Mouse (Mus musculus) lung, postnatal 4 days (tissue): Measurements from ENCODE around the gene Slit1.
A peak's percentile ranks its signal among the peaks of the same experiment; 100 is the strongest.

Source experiments
- DNase-seq, 2 experiments: peaks; one replicate each; pipeline ENCODE4 v3.0.0; 2021

Slit1 gene

DNA sequence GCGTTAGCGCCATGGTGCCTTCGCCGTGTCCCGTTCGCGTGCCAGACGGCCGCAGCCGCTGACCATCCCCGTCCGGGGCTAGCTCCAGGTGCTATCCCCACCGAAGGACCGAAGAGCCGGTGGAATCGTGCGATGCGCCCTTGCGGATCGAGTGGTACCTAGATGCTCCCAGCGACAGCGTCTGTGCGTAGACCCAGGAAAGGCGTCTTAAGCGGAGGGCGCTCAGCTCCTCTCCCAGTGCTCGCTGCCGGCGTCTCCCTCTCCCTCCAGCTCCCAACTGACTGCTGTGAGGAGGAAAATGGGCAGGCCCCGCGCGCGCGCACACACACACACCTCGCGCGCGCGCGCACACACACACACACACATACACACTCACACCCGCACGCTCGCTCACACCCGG lies at the start of gene Slit1:
Gene Slit1, minus strand, starts transcription at position 270 of the 400 bp plus-strand sequence.
- no peak for DNase-seq

DNA sequence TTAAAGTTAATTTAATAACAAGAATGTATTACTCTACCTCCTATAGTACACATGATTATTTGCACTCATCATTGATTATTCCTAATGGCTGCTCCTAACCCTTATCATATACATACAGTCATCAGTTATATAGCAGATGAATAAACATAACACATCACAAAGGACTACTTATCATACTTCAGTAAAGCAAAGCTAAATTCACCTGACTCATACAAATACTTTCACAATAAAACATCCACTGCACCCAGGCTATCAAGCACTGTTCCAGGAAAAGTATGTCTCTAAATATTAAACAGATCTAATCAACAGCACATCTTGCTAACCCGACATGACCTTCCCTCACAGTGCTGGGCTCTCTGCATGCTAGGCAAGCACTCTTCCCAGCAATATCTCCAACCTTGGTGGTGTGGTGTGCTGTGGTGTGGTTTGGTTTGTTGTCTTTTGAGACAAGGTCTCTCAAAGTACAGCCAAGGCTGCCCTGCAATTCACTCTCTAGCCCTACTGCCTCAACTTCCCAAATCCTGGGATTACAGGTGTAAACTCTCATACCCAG lies 49.5 kb upstream of the Slit1 start:
- DNase-seq, result no peak

DNA sequence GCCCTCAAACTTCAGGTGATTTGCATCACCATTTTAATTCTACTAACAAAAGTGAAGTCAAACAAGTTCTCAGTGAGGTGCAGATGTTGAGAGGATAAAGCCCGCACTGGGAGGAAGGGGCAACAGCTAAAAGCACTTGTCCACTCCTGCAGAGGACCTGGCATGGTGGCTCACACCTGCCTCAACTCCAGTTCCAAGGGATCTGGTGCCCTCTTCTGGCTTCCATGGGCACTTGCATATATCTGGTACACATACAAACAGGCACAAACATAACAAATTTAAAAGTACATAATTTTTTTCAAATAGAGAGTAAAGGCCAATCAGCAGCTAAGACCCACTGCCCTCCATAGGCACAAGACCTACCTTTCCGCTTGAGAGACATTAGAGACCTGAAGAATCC lies 47.9 kb upstream of the Slit1 start:
- DNase-seq, result no peak

DNA sequence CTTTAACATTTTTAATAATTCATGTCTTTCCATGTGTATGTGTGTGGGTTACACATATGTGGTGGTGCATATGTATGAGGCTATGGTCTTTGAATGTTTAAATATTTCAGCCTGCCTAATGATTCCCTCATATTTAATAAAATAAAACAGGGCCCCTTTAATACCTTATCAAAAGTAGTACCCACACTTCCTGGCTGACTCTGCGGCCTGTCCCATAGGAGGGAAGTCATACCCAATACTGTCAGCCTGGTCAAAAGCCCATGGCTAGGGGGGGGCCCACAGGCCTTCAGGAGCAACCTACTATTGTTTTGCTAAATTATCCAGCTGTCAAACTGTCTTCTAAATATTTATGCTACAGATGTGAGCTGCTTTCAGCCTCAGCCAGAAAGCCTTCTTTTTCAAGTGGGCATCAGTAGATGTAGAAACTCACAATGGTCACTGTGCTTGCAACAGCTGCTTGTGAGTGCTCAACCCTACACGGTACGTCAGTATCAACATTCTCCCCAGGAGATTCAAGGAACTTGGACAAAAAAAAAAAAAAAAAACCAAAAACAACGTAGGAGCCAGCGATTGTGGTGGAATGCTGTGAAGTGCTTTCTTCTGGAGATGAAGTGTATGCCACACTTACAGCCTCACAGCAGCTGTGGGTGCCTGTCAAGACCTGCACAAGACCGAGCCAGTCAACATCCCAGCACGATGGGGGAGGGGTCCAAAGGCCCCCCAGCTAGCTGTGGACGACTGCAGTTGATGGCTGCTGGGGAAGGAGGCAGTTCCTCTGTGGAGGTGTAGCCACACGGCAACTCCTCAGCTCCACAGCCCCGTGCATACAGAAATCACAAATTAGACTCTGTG lies 45.9 kb upstream of the Slit1 start:
- DNase-seq, result peak in 1 of 2 experiments; percentile 31

DNA sequence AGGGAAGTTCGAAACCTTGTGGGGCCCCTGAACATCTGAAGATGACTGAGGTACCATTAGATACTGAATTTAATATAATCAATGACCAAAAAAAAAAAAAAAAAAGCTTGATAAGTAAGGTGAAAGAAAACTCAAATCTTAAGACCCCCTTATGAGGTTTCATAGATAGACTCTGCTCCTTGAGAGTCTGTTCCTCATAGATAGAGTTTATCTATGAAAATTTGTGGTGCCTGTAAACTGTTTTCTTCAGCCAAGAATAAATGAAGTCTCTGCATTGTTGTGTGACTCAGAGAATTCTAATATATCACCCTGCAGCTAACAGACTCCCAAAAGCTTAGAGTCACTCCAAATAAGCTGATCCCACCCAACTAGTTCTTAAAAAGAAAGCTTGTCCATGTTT lies 43.4 kb upstream of the Slit1 start:
- no peak for DNase-seq

DNA sequence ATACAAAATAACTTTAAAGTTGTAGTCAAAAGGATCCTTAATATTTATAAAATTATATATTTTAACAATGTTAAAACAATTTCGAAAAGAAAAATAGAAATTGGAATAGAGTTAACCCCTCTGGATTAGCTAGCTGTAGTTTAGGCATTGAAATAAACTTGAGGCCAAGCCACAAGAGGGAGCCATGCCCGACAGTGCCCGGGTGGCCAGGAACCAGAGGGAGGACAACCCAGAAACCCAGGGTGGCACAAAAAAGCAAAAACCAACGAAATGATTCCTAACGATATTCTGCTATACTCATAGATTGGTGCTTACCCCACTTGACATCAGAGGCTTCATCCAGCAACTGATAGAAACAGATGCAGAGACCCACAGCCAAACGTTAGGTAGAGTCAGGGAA lies 34.0 kb upstream of the Slit1 start:
- DNase-seq, result peak in 1 of 2 experiments; percentile 22

DNA sequence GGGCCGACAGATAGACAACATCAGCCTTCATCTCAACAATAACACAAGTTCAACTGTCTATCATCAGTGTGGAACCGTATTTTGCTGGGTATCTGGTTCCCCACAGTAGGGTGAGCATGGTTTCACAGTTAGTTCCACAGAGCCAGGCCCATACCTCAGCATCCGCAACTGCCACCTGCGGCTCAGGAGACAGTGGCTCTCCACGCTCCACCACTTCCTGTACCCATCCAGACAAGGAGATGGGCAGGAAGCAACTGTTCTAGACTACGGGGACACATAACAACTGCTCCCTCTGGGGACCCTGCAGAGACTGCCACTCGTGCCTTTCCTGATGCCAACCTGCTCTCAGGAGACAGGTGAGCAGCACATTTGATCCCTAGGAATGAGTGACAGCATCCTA lies 25.2 kb upstream of the Slit1 start:
- no peak for DNase-seq

DNA sequence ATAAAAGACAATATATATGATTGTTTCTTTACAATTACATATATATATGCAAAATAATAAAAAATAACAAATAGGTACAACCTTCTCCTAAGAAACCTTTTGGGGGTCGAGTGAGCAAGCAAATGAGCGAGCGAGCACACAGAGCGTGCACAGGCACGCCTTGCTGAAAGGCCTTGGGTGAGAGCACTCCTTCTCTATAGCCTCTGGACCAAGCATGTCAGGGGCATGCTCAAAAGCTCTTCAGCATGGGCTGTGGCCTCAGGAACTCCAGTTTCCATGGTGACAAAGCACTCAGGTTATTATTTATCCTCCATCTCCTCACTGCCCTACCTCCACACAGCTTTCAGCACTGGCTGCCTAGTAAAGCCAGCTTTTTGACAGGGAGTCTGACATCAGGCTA lies 23.2 kb upstream of the Slit1 start:
- DNase-seq, result no peak

DNA sequence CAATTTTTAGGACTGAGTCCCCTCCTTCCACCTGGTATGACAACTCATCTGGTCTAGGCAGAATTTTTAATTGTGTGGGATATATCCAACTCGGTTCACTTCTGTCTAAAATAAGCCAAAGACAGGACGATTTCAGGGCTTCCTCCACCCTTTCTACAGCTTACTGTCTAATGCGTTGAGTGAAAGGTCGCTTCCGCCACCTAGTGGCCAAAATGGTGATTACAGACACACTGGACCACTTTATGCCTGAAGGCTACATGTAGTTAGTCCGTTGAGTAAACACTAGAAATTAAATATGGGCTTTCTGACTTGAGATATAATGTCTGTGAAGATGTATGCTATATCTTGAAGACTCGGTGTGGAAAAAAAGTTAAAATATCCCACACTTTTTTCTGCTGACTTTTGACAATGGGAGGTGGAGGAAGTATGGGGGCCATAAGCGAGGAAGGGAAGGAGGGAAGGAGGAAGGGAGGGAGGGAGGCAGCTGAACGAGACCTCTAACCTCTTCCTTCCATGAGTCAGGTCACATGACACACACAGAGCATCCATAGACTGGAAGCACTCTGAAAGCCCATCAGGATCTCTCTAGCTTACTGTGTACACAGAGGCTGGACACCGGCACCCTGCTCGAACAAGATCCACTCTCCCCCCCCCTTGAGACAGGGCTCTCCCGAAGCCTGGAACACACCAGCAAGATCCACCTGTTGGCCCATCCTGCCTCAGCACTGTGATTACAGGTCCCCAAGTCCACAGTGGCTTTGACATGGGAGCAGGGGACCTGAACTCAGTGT lies 20.6 kb upstream of the Slit1 start:
- DNase-seq, result peak; percentile 74 to 89

DNA sequence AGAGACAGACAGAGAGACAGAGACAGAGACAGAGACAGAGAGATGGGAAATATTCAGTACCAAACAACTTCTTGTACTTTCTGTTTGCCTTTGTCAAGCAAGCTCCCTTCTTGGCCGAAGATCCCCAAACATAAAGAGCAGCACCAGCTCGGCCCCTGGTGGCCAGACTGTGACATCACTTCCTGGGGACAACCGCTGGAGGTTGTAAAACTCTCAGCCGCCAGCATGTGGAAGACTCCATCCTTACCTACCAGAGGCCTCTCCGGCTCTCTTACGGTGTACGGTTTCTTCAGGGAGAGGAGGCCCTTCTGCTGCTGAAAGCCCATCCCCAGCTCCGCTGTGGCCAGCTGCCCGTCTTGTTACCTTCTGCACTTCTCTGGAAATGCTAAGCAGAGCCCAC lies 18.1 kb upstream of the Slit1 start:
- DNase-seq, result peak; percentile 45

DNA sequence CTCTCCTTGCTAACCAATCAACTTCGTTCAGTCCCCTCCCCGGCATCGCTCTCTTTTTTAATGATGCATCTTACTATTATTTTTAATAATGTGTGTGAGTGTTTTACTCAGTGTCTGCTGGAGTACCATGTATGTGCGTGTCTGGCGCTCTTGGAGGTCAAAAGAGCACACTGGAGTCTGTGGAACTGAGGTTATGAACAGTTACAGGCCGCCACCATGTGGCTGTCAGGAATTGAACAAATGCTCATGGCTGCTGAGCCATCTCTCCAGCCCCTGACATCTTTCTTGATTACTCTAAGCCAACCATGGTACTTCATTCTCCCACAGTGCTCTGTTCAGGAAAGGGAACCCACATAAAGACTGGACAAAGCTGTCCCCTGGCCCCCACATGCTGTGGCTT lies 16.3 kb upstream of the Slit1 start:
- DNase-seq, result no peak

DNA sequence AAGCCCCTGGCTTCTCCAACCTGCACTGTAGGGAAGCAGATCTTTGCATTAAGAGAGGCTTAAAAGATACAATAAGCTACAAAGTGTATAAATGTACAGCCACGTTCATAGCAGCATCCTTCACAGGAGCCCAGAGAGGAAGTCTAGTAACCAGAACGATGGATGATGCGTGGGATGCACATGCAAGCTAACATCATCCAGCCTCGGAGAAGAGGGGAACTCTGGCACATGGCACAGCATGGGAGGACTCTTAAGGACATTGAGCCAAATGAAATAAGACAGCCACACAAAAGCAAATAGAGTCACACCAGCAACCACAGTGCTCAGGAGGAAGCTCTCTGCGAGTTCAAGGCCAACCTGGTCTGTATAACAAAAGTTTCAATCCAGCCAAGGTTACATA lies 15.8 kb upstream of the Slit1 start:
- no peak for DNase-seq

DNA sequence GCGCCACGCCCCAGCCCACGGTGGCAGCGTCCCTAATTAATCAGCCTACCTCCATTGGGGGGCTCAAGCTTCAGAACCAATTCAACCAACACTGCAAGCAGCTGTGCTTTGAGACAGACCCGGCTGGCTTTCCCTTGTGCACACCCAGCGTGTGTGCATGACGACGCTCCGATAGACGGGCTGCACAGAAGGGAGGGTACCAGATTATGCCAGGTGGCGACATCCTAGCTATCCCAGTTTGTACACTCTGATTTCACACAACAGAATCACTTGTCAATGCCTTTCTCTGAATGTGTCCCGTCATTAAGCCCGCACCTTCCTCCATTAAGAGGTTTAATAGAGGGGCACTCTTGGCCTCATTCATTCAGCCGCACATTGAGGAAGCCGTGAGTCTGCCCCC lies 11.3 kb upstream of the Slit1 start:
- no peak for DNase-seq

DNA sequence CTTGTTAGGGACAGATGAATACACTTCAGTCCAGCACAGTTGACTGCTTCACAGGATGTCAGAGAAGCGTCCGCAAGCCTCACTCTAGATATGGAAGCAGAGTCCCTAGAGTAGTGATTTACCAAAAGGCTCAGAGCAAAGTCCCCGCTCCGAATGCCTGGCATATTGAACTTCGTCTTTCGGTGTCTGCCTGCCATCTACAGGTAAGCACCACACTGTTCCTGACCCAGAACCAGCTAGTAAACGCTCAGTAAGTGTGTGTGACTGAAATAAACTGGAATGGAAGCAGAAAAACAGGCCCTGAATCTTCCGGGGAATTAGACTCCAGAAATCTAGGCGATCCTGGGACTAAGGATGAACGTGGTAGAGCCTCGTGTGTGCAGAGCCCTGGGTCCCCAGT lies 8.4 kb upstream of the Slit1 start:
- no peak for DNase-seq

DNA sequence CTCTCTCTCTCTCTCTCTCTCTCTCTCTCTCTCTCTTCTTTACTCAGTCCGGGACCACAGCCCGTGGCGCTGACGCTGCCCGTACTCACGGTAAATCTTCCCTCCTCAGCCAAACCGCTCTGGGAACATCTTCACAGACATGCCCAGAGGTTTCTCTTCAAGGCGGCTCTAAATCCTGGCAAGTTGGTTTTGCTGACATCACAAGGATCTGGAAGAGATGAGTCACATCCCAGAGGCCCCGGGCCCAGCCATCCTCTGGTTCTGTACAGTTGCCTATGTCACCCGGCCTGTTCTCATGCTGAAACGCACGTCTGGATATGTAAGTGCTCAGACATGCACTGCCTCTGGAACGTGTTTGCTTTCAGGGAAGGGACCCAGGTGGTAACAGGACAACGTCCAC lies 4.0 kb upstream of the Slit1 start:
- no peak for DNase-seq

DNA sequence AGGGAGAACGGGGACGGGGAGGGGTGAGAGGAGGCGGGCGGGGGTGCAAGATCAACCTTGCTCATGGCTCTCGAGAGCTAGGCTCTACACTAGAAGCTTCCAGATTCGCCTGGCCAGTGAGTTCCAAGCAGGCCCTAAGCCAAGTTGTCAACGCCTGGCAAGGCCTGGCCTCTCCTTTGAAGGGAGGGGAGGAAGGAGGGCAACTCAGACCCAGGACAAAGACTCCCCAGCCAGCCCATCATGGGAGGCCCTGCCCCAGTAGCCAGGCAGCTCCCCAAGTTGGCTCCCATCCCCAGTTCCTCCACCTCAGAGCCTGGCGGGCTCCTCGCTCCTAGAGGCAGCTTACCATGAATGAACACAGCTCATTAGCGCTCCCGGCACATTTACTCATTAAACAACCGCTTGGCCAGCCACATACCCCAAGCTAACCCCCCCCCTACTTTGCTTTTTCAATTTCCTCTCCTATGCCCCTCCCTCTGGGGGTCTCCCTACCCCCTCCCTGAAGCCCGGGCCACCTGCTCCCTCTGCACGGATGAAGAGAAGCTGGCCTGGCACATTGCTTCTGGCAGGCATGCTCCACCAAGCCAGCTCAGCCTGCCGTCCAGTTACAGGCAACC lies 2.6 kb upstream of the Slit1 start:
- no peak for DNase-seq

DNA sequence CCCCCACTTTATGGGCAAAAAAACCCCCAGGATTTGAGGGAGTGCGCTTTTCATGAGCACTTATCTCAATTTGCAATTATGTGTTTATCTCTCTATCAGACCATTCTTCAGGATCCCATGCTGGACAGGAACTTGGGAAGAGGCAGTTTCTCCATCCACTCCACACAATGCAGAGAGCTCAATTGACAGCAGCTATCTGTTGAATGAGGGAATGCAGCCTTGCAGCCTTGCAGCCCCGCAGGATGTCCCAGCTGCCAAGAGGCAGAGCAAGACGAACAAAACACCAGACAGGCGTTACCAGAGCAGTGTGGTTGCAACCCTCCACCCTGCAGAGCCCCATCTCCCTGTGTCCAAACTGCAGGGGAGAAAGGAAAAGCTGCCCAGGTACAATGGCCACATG lies 4.6 kb downstream of the Slit1 start:
- no peak for DNase-seq

DNA sequence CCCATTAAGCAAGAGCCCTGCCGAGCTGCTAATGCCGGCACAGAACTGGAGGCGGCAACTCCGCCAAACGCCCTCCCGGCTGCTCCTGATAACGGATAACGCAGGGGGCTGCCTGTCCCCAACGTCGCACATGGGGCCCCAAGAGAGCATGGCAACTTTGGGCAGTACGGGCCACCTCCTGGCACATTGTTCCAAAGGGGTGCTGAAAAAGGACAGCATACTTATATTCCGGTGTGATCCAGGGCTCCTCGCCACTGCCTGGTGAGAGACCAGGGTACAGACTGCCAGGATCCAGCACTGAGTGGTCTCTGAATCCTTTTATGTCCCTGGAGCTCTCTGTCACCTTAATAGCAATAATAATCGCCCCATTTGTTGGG lies 5.0 kb downstream of the Slit1 start:
- no peak for DNase-seq

DNA sequence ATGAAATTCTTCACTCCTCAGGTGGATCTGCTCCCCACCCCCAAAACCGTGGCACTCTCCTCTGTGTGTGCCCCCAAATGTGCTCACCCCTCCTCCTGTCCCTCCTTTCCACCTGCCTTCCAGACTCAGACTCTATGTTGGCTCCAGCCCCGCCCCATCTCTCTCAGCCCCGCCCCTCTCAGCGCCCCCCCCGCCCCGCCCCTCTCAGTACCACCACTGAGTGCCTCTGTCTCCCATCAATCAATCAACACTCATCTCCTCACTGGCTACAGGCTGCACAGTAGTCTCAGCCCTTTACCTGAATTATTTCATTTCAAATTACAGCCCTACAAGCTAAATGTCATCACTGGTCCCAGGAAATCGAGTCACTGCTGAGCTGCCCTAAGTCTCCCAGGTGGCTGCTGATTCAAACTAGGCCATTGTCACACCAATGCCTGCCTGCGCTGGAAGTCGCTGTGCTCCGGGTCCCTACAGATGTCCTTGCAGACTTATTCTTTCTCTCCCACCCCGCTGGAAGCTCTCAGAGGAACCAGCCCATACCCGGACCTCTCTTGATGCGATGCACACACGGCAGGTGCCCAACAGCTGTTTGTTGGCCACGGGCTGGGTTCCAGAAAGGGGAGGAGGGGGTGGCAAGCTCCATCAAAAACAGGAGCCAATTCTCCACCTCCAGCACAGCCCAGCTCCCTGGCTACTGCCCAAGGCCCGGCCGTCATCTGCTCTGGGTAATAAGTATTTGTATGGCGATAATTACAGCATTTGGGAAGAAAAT lies 5.6 kb downstream of the Slit1 start:
- DNase-seq, result peak in 1 of 2 experiments; percentile 42

DNA sequence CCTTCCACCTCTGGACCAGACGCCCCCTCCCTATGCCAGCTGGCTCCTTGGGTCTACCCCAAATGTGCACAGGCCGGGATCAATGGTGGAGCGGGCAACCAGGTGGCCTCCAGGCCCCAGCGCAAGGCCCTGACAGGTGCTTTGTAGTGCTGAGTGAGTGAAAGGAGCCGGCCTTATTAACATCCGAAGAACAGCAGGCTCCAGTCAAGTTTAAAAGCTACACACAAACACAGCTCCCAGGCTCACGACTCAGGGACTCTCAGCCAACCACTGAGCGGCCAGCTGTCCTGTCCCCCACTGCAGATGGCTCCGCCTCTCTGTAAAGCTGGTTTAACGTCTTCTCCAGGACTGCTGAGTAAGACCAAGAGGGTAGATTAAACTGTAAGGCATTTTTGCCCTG lies 8.8 kb downstream of the Slit1 start:
- peak in 1 of 2 experiments; percentile 33 for DNase-seq

DNA sequence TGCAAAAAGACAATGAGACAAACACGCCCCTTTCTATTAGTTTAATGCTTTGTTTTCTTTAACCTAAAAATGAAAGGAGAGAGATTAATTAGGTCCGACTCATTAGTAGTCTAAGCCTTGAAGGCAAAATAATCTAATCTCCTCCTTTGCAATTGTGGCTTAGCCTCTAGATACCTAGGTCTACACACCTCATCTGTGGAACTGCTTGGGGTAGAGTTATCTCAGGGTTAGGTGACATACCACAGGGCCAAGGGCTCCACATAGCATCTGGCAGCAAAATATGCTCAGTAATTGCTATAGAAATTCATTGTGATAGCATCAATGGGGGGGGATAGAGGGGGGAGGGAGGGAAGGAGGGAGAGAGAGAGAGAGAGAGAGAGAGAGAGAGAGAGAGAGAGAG lies 18.0 kb downstream of the Slit1 start:
- DNase-seq, result no peak

DNA sequence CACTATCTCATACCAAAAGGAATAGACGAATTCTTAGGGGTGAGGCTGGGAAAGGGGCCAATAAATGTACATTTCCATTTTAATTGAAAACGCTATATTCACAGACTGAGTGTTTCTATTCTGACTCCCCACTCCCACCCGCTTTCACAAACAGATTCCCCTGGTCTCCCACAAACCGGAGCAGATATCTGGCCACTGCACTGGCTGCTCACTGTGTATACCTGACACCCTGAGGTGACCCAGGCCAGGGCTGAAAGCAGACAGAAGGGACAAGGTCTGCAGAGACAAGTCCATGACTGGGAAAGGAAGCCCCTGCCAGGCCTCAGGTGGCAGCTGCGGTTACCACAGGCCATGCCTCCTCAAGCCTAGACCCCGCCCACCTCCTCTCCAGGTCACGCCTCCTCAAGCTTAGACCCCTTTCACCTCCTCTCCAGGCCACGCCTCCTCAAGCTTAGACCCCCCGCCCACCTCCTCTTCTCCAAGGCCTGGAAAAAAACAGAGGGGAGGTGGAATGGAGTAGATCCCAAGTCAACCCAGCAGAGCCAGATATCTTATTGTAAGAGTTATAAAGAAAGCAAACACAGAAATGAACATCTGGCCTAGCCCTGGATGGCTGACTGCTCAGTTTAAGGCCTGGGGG lies 18.5 kb downstream of the Slit1 start:
- DNase-seq, result no peak
